Mouse (Mus musculus) forebrain, embryonic 12.5 days (tissue): Measurements from ENCODE around the gene Galnt2. TPM values are rescaled to one million over a fixed set of nuclear protein-coding genes. Genes with fewer than 3 reads are reported as not detected.
A peak's percentile ranks its signal among the peaks of the same experiment; 100 is the strongest.

ENCODE experiments used
- ATAC-seq: fragments of 200-750 bp; cut with Nextera tagmentation; 2 replicates; pipeline ENCODE4 v1.8.0; 2017; ENCODE audit warnings: moderate TSS enrichment; ENCODE audit not compliant: low FRiP score
- H3K27ac ChIP-seq: fragments of 300-500 bp; sonication (generic); 2 replicates; pipeline ENCODE4 v1.5.1; 2016; ENCODE audit warnings: mild to moderate bottlenecking
- H3K27me3 ChIP-seq: fragments of 300-500 bp; sonication (generic); 2 replicates; pipeline ENCODE4 v1.6.1; 2016; ENCODE audit warnings: mild to moderate bottlenecking
- H3K36me3 ChIP-seq: fragments of 300-500 bp; sonication (generic); replicated peaks from 2 replicates; pipeline ENCODE4 v1.6.1; 2016; ENCODE audit warnings: mild to moderate bottlenecking
- H3K4me1 ChIP-seq: fragments of 300-500 bp; sonication (generic); 2 replicates; pipeline ENCODE4 v1.6.1; 2016
- H3K4me2 ChIP-seq: fragments of 300-500 bp; sonication (generic); 2 replicates; pipeline ENCODE4 v1.6.1; 2016; ENCODE audit warnings: mild to moderate bottlenecking, moderate library complexity
- H3K4me3 ChIP-seq: fragments of 300-500 bp; sonication (generic); replicated peaks from 2 replicates; pipeline ENCODE4 v1.5.1; 2016; ENCODE audit warnings: mild to moderate bottlenecking
- H3K9ac ChIP-seq: fragments of 300-500 bp; sonication (generic); 2 replicates; pipeline ENCODE4 v1.6.1; 2016; ENCODE audit warnings: mild to moderate bottlenecking
- H3K9me3 ChIP-seq: fragments of 300-500 bp; sonication (generic); 2 replicates; pipeline ENCODE4 v1.6.1; 2016
- WGBS: fragments of 180-500 bp; shearing (Covaris S2); methylation state at CpG from one replicate; pipeline ENCODE4 v1.1.7; 2016; 5-methylcytosine and 5-hydroxymethylcytosine counted together
- polyA plus RNA-seq: library from polyadenylated mRNA; unstranded; fragments of >200 nt; fragmentation: Nextera tagmentation; extraction: Ambion mirVana; gene quantifications from 2 replicates; pipeline ENCODE4 v1.2.1, GENCODE M21; 2016

The Galnt2 gene
- polyA plus RNA-seq, 1 experiment from 2014 or later: 71.8 TPM

- Histone ChIP-seq H3K4me1 (peaks cover 2% of the 10 kb centered on the region; the same call in 1 of the 2 replicates), H3K36me3 (no peaks in the 10 kb centered on the region), H3K9ac (no peak overlapping the region), H3K27me3 (no peaks in the 10 kb centered on the region; the same call in 1 of the 2 replicates), H3K9me3 (no peaks in the 10 kb centered on the region), H3K4me3 (no peak overlapping the region), H3K4me2 (no peak overlapping the region), H3K27ac (no peak overlapping the region)
- WGBS: 68% methylated on average over 7 of the region's 7 CpGs
- no peak for ATAC-seq
Measured at GRCm38 (mm10) chr8:124200400-124200799, 30.8 kb upstream of the Galnt2 start.

GRCm38 (mm10) chr8:124201706-124202105 lies 29.5 kb upstream of the Galnt2 start:
- no peaks in the 10 kb centered on the region; the same call in 1 of the 2 replicates for H3K4me1 ChIP-seq
- no peak overlapping the region for H3K4me2 ChIP-seq
- ATAC-seq: no peak
- H3K27me3 ChIP-seq: no peaks in the 10 kb centered on the region; the same call in 1 of the 2 replicates
- H3K36me3 ChIP-seq: no peaks in the 10 kb centered on the region
- H3K4me3 ChIP-seq: no peak overlapping the region
- 86% methylated on average over 8 of the region's 8 CpGs for WGBS
- no peaks in the 10 kb centered on the region for H3K9me3 ChIP-seq
- no peak overlapping the region for H3K9ac ChIP-seq
- H3K27ac ChIP-seq: no peak overlapping the region

GRCm38 (mm10) chr8:124202895-124203294 lies 28.3 kb upstream of the Galnt2 start:
- no peak overlapping the region for H3K9ac ChIP-seq
- no peaks in the 10 kb centered on the region; the same call in 1 of the 2 replicates for H3K4me1 ChIP-seq
- H3K36me3 ChIP-seq: no peaks in the 10 kb centered on the region
- WGBS: 90% methylated on average over 5 of the region's 5 CpGs
- no peak overlapping the region for H3K27ac ChIP-seq
- H3K4me2 ChIP-seq: no peak overlapping the region
- H3K9me3 ChIP-seq: no peaks in the 10 kb centered on the region
- ATAC-seq: no peak
- no peak overlapping the region for H3K4me3 ChIP-seq
- no peaks in the 10 kb centered on the region; the same call in 1 of the 2 replicates for H3K27me3 ChIP-seq

- Histone ChIP-seq H3K4me1 (no peaks in the 10 kb centered on the region; the same call in 1 of the 2 replicates), H3K9ac (no peak overlapping the region), H3K27ac (peak overlapping the region; percentile 58; the same call in 1 of the 2 replicates), H3K36me3 (no peaks in the 10 kb centered on the region), H3K4me3 (no peak overlapping the region), H3K27me3 (no peaks in the 10 kb centered on the region; the same call in 1 of the 2 replicates), H3K4me2 (no peak overlapping the region), H3K9me3 (no peaks in the 10 kb centered on the region)
- WGBS: 66% methylated on average over 13 of the region's 13 CpGs
- ATAC-seq: no peak
Measured at GRCm38 (mm10) chr8:124204001-124204601, 27.1 kb upstream of the Galnt2 start.

- no peak for ATAC-seq
- WGBS: 81% methylated on average over 2 of the region's 2 CpGs
- Histone ChIP-seq H3K9me3 (no peaks in the 10 kb centered on the region), H3K27ac (no peak overlapping the region), H3K36me3 (no peaks in the 10 kb centered on the region), H3K4me3 (no peak overlapping the region), H3K9ac (no peak overlapping the region), H3K4me1 (no peaks in the 10 kb centered on the region), H3K4me2 (no peak overlapping the region), H3K27me3 (no peaks in the 10 kb centered on the region)
Measured at GRCm38 (mm10) chr8:124212148-124212547, 19.0 kb upstream of the Galnt2 start.

DNA sequence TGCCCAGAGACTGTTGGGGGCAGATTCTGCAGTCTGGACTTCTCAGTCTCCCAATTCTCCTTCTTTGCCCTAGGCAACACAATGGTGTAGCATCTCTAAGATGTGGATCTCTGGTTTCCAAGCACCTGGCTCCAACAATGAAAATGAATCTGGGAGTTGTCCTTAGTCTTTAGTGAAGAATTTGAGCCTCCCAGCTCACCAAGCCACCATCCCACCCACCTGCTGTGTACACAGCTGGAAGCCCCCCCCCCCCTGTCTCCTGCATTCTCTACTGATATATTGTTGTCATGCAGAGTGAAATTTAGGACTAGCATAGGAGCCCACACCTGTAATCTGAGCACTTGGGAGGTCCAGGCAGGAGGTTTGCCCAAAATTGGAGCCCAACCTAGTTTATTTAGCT lies 14.2 kb upstream of the Galnt2 start:
- Histone ChIP-seq H3K36me3 (no peaks in the 10 kb centered on the region), H3K27me3 (no peaks in the 10 kb centered on the region; the same call in 1 of the 2 replicates), H3K9me3 (no peaks in the 10 kb centered on the region), H3K4me2 (no peak overlapping the region), H3K4me3 (no peak overlapping the region), H3K4me1 (no peaks in the 10 kb centered on the region), H3K9ac (no peak overlapping the region), H3K27ac (no peak overlapping the region)
- ATAC-seq: no peak

GRCm38 (mm10) chr8:124229883-124230282 lies 1.3 kb upstream of the Galnt2 start:
- no peak overlapping the region for H3K4me3 ChIP-seq
- peaks cover 29% of the 10 kb centered on the region for H3K4me1 ChIP-seq
- no peak overlapping the region for H3K9ac ChIP-seq
- no peak overlapping the region for H3K4me2 ChIP-seq
- peaks cover 3% of the 10 kb centered on the region; the same call in 1 of the 2 replicates for H3K27me3 ChIP-seq
- no peak overlapping the region for H3K27ac ChIP-seq
- H3K36me3 ChIP-seq: no peaks in the 10 kb centered on the region
- no peaks in the 10 kb centered on the region for H3K9me3 ChIP-seq
- 78% methylated on average over 2 of the region's 2 CpGs for WGBS
- no peak for ATAC-seq

DNA sequence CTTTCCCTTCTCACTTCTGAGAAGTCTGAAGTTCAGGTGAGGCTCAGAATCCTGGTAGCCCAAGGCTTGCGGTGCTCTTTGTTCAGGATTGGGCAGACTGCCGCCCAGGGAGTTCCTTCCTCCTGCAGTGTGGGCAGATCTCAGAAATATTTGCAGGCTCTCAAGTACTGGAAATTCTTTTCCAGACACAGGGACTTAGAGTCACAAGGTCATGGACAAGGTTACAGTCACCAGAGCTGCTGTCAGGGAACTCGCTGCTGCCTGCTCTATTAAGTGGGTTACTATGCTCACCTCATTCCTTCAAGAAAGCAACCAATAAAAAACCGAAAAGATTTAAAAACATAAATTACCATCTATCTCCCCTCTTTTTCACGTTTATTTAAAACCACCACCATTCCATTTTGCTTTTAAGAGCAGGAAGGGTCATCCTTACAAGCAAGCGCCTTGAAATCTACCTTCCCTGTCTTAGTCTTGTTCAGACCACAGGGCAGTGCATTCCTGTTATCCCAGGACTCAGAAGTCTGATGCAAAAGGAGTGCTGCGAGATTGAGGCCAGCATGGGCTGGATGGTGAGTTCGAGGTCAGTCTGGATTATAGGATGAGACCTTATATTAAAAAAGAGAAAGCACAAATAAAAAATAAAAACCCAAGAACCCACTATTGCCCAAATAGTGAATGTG lies 555 bp upstream of the Galnt2 start:
- H3K27ac ChIP-seq: no peak overlapping the region
- peak; percentile 60 for ATAC-seq
- H3K9ac ChIP-seq: 0 out of 2 replicates have a peak overlapping the region, but pooled peaks have one; percentile 92
- no peaks in the 10 kb centered on the region for H3K36me3 ChIP-seq
- 54% methylated on average over 8 of the region's 8 CpGs for WGBS
- peaks cover 3% of the 10 kb centered on the region; the same call in 1 of the 2 replicates for H3K27me3 ChIP-seq
- no peaks in the 10 kb centered on the region for H3K9me3 ChIP-seq
- H3K4me1 ChIP-seq: peaks cover 33% of the 10 kb centered on the region
- H3K4me3 ChIP-seq: peak overlapping the region; percentile 92
- H3K4me2 ChIP-seq: peak overlapping the region; percentile 84

DNA sequence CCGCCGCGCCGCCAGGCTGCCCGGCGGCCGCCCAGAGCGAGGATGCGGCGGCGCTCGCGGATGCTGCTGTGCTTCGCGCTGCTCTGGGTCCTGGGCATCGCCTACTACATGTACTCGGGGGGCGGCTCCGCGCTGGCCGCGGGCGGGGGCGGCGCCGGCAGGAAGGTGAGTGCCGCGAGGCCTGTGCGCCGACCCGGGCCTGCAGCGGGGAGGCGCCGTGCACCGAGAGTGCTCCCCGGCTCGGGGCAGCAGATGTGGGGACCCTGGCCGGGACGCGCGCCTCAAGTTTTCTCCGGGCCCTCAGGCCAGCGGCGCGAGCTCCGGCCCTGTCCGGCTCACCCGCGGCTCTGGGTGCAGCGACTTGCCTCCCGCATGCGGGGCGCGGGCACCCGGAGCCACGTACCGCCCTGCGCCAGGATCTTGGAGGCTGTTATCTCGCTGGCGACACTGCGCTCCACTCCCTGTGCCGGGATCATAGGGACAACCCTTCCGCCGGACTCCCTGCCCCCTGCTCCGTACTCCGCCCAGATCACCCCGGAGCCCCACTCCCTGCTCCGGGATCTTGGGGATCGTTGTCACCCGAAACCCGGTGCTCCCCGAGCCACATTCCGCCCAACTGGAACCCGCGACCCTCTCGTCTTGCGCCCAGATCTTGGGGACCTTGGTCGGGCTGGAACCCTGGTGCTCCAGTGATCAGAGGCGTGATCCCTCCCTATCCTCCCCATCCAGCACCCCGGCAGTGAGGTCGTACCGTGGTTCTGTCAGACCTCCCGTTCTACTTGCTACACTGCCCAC lies 491 bp downstream of the Galnt2 start:
- H3K9ac ChIP-seq: peak overlapping the region; percentile 92
- H3K4me3 ChIP-seq: peak overlapping the region; percentile 92
- no peaks in the 10 kb centered on the region for H3K9me3 ChIP-seq
- under 1% methylated on average over 72 of the region's 83 CpGs for WGBS
- peak overlapping the region; percentile 71 for H3K27ac ChIP-seq
- peak; percentile 69 for ATAC-seq
- peaks cover 33% of the 10 kb centered on the region for H3K4me1 ChIP-seq
- peaks cover 3% of the 10 kb centered on the region; the same call in 1 of the 2 replicates for H3K27me3 ChIP-seq
- H3K36me3 ChIP-seq: no peaks in the 10 kb centered on the region
- peak overlapping the region; percentile 84 for H3K4me2 ChIP-seq

GRCm38 (mm10) chr8:124232280-124232600 lies 1.0 kb downstream of the Galnt2 start:
- H3K27ac ChIP-seq: no peak overlapping the region

GRCm38 (mm10) chr8:124234496-124234895 lies 3.3 kb downstream of the Galnt2 start:
- peaks cover 3% of the 10 kb centered on the region; the same call in 1 of the 2 replicates for H3K27me3 ChIP-seq
- H3K4me2 ChIP-seq: 0 out of 2 replicates have a peak overlapping the region, but pooled peaks have one; percentile 4
- 0 out of 2 replicates have a peak, but pooled peaks cover 4% of the 10 kb centered on the region for H3K36me3 ChIP-seq
- no peak overlapping the region for H3K4me3 ChIP-seq
- no peak overlapping the region for H3K27ac ChIP-seq
- H3K9me3 ChIP-seq: no peaks in the 10 kb centered on the region
- no peak for ATAC-seq
- peaks cover 45% of the 10 kb centered on the region for H3K4me1 ChIP-seq
- H3K9ac ChIP-seq: no peak overlapping the region
- WGBS: 52% methylated on average over 2 of the region's 2 CpGs

More at GRCm38 (mm10) chr8:124232280-124232600, 1.0 kb downstream of the Galnt2 start:
- 4% methylated on average over 18 of the region's 18 CpGs for WGBS
- Histone ChIP-seq H3K27me3 (peaks cover 3% of the 10 kb centered on the region; the same call in 1 of the 2 replicates), H3K4me1 (peaks cover 33% of the 10 kb centered on the region), H3K9ac (peak overlapping the region; percentile 92), H3K4me2 (peak overlapping the region; percentile 84), H3K4me3 (peak overlapping the region; percentile 92), H3K36me3 (no peaks in the 10 kb centered on the region), H3K9me3 (no peaks in the 10 kb centered on the region)
- no peak for ATAC-seq

DNA sequence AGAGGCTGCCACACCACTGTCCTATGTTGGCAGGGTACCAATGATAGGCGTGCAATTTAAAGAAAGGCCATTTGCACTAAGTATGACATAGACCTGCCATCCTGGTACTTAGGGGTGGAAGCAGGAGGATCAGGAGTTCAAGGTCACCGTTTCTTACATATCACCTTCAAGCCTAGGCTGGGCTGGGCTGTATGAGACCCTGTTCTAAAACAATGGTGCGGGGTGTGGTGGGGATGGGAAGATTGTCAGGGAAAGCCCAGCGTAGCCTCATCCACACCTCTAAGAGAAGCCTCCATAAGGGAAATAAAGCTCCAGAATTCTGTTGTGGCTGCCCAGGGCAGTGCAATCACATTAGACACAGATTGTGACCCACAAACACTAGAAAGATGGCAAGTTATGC lies 4.3 kb downstream of the Galnt2 start:
- Histone ChIP-seq H3K27ac (no peak overlapping the region), H3K4me2 (no peak overlapping the region), H3K4me1 (peaks cover 55% of the 10 kb centered on the region), H3K36me3 (0 out of 2 replicates have a peak, but pooled peaks cover 4% of the 10 kb centered on the region), H3K9ac (no peak overlapping the region), H3K4me3 (no peak overlapping the region), H3K9me3 (no peaks in the 10 kb centered on the region), H3K27me3 (no peaks in the 10 kb centered on the region)
- WGBS: 89% methylated on average over 4 of the region's 4 CpGs
- ATAC-seq: no peak
